Mouse (Mus musculus) CH12.LX (cell line): ENCODE data around the gene Pnpla2. TPM values are rescaled to one million over a fixed set of nuclear protein-coding genes. Genes with fewer than 3 reads are reported as not detected.

Source experiments
- DNase-seq: peaks from one replicate; pipeline ENCODE4 v3.0.0-alpha.2; 2013; ENCODE audit errors: extremely low read depth
- H3K27ac ChIP-seq: 2 replicates; pipeline ENCODE4 v1.5.1; 2012; ENCODE audit warnings: low read depth, mild to moderate bottlenecking, control low read depth, moderate library complexity; ENCODE audit not compliant: insufficient read depth
- H3K27me3 ChIP-seq: replicated peaks from 2 replicates; pipeline ENCODE3; 2012; ENCODE audit warnings: inconsistent platforms
- H3K36me3 ChIP-seq, 2 experiments: replicated peaks in 1 of 2; 2 replicates each; pipeline versions ENCODE3 to v1.6.1; 2012; ENCODE audit warnings: inconsistent platforms in 1 of 2, low read length in 1 of 2, mild to moderate bottlenecking in 1 of 2, mixed read lengths in 1 of 2, moderate library complexity in 1 of 2; ENCODE audit not compliant: control insufficient read depth in 1 of 2, insufficient read depth in 1 of 2
- H3K4me1 ChIP-seq, 2 experiments: 2 replicates each; pipeline ENCODE4 v1.6.1; 2012; ENCODE audit warnings: inconsistent platforms in 1 of 2, moderate library complexity in 1 of 2; ENCODE audit not compliant: insufficient read depth in 2 of 2, control insufficient read depth in 1 of 2
- H3K4me2 ChIP-seq: 2 replicates; pipeline ENCODE4 v1.6.1; 2012; ENCODE audit warnings: low read depth, mild to moderate bottlenecking, control low read depth; ENCODE audit not compliant: poor library complexity, insufficient read depth, severe bottlenecking
- H3K4me3 ChIP-seq, 3 experiments: fragments of 150-350 bp in 1 of 3; sonication (generic) in 1 of 3; replicated peaks in 1 of 3; 2 replicates each; pipeline versions ENCODE3 to v1.5.1; 2011 to 2012; ENCODE audit warnings: low read depth in 2 of 3, low read length in 2 of 3, mild to moderate bottlenecking in 2 of 3, moderate library complexity in 2 of 3, control low read depth in 1 of 3, improper control_type of control experiment in 1 of 3, inconsistent platforms in 1 of 3, mixed read lengths in 1 of 3; ENCODE audit not compliant: poor library complexity in 1 of 3
- H3K79me2 ChIP-seq: replicated peaks from 2 replicates; pipeline ENCODE4 v1.6.1; 2012; ENCODE audit warnings: mild to moderate bottlenecking, moderate library complexity; ENCODE audit not compliant: control insufficient read depth, poor library complexity, insufficient read depth, severe bottlenecking; ENCODE audit errors: extremely low read depth
- H3K9ac ChIP-seq: 2 replicates; pipeline ENCODE4 v1.6.1; 2012; ENCODE audit warnings: low read depth, mild to moderate bottlenecking, control low read depth, moderate library complexity; ENCODE audit not compliant: insufficient read depth
- H3K9me3 ChIP-seq: replicated peaks from 2 replicates; pipeline ENCODE3; 2012; ENCODE audit warnings: low read length, inconsistent platforms, mixed read lengths
- BHLHE40 ChIP-seq: IDR thresholded peaks from 2 replicates; pipeline ENCODE4 v1.6.1; 2011; ENCODE audit warnings: mild to moderate bottlenecking, low read depth, low read length, improper control_type of control experiment
- CHD2 ChIP-seq: IDR thresholded peaks from 2 replicates; pipeline ENCODE4 v1.6.1; 2011; ENCODE audit warnings: low read length, improper control_type of control experiment
- CTCF ChIP-seq, 2 experiments: IDR thresholded peaks in 1 of 2; conservative IDR thresholded peaks in 1 of 2; 2 replicates each; pipeline ENCODE4 v1.5.1; 2011 to 2012; ENCODE audit warnings: low read depth in 2 of 2, low read length in 2 of 2, improper control_type of control experiment in 1 of 2, inconsistent platforms in 1 of 2, mild to moderate bottlenecking in 1 of 2, moderate library complexity in 1 of 2
- HCFC1 ChIP-seq: IDR thresholded peaks from 2 replicates; pipeline ENCODE4 v1.6.1; 2012; ENCODE audit warnings: low read depth, mild to moderate bottlenecking, inconsistent platforms, low read length, improper control_type of control experiment
- IRF4 ChIP-seq: IDR thresholded peaks from 2 replicates; pipeline ENCODE4 v1.6.1; 2014; ENCODE audit warnings: low read depth, mild to moderate bottlenecking, inconsistent platforms, low read length, improper control_type of control experiment
- MAX ChIP-seq: IDR thresholded peaks from 2 replicates; pipeline ENCODE4 v1.6.1; 2011; ENCODE audit warnings: low read length, improper control_type of control experiment
- MEF2A ChIP-seq: IDR thresholded peaks from 2 replicates; pipeline ENCODE4 v1.6.1; 2014; ENCODE audit warnings: low read depth, mild to moderate bottlenecking, inconsistent platforms, low read length, improper control_type of control experiment, borderline replicate concordance
- MXI1 ChIP-seq: IDR thresholded peaks from 2 replicates; pipeline ENCODE4 v1.6.1; 2011; ENCODE audit warnings: mild to moderate bottlenecking, low read depth, low read length, improper control_type of control experiment
- POLR2A ChIP-seq: IDR thresholded peaks from 2 replicates; pipeline ENCODE4 v1.6.1; 2011; ENCODE audit warnings: low read depth, mild to moderate bottlenecking, improper control_type of control experiment, low read length
- POLR2AphosphoS2 ChIP-seq: IDR thresholded peaks from 2 replicates; pipeline ENCODE4 v1.6.1; 2011; ENCODE audit warnings: low read depth, low read length, improper control_type of control experiment
- SIN3A ChIP-seq: IDR thresholded peaks from 2 replicates; pipeline ENCODE4 v1.6.1; 2012; ENCODE audit warnings: low read length, improper control_type of control experiment, inconsistent platforms
- ZKSCAN1 ChIP-seq: IDR thresholded peaks from 2 replicates; pipeline ENCODE4 v1.6.1; 2012; ENCODE audit warnings: low read depth, inconsistent platforms, low read length, improper control_type of control experiment, borderline replicate concordance
- dilution Hi-C: fragments of 300-500 bp; cut with MboI; formaldehyde crosslinking; loops from 2 replicates; pipeline ENCODE4 v1.14.3; 2020; ENCODE audit warnings: low sequenced_read_pairs; ENCODE audit not compliant: extremely low pct_unique_long_range_greater_than_20kb, extremely low pct_ligation_motif_present
- in situ Hi-C: fragments of 300-500 bp; cut with MboI; formaldehyde crosslinking; loops from 3 replicates; pipeline ENCODE4 v1.14.3; 2019; ENCODE audit warnings: low sequenced_read_pairs, low pct_ligation_motif_present, low pct_unique_long_range_greater_than_20kb, mixed read lengths
- polyA plus RNA-seq: library from polyadenylated mRNA; unstranded; fragments of >175 nt; gene quantifications from 2 replicates; pipeline ENCODE4 v1.2.1, GENCODE M21; 2012; ENCODE audit warnings: low read depth; ENCODE audit not compliant: insufficient read length
- total RNA-seq, 2 experiments: library from RNA; depleted of rRNA; stranded (reverse); fragments of 300-350 nt in 1 of 2; fragments of >200 nt in 1 of 2; gene quantifications; 2 replicates each; pipeline ENCODE4 v1.2.3; 2012 to 2014

Pnpla2 gene
- total and polyA plus RNA-seq, 3 experiments: 2.8 to 29.6 (median 11.7) TPM

DNA sequence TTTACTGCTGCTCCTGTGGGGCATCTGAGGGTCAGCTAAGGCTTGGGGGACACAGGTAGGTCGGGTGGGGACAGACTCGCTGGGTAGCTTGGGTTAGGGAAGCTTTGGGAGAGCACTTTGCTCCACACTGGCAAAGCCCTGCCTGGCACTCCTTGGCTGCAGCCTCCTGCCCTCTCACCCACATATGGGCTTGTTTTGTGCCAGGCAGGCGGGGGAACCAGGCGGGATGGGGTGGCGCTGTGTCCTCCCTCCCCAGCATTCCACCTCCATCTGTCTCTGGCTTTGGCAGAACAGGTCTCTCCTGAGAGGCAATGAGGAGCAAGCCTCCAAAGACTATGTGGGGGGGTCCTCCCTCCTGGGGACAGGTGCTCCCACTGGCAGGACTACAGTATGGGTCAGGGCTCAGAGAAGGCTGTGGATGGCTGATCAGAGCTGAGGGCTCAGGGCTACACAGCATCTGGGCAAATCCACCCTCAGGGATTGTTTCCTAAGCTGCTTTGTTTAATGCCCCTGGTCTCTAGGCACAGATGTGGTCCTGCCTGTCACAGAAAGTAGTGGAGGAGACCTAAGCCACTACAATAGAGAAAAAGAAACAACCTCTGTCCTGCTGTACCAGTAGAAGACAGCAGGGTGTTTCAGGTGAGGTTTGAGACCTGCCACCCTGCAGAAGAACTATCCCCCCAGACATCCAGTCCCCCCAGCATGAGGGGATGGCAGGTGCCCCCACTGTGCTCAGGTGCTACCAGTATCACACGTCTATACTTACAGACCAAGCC is 22.1 kb upstream of the Pnpla2 start:
- H3K27me3 ChIP-seq: no peaks in the 10 kb centered on the region
- H3K9ac ChIP-seq: no peak overlapping the region
- H3K4me2 ChIP-seq: no peak overlapping the region
- TF ChIP-seq ZKSCAN1 (no peak), IRF4 (no peak), BHLHE40 (no peak)
- H3K79me2 ChIP-seq: peaks cover 12% of the 10 kb centered on the region
- peaks cover 41 to 53% of the 10 kb centered on the region in 2 experiments for H3K36me3 ChIP-seq
- DNase-seq: no peak
- H3K4me3 ChIP-seq: no peak overlapping the region
- in situ Hi-C loops (no loop called here), dilution Hi-C loops (no loop called here)
- H3K4me1 ChIP-seq: peaks cover 17 to 32% of the 10 kb centered on the region in 2 experiments
- no peaks in the 10 kb centered on the region for H3K9me3 ChIP-seq
- no peak overlapping the region for H3K27ac ChIP-seq

DNA sequence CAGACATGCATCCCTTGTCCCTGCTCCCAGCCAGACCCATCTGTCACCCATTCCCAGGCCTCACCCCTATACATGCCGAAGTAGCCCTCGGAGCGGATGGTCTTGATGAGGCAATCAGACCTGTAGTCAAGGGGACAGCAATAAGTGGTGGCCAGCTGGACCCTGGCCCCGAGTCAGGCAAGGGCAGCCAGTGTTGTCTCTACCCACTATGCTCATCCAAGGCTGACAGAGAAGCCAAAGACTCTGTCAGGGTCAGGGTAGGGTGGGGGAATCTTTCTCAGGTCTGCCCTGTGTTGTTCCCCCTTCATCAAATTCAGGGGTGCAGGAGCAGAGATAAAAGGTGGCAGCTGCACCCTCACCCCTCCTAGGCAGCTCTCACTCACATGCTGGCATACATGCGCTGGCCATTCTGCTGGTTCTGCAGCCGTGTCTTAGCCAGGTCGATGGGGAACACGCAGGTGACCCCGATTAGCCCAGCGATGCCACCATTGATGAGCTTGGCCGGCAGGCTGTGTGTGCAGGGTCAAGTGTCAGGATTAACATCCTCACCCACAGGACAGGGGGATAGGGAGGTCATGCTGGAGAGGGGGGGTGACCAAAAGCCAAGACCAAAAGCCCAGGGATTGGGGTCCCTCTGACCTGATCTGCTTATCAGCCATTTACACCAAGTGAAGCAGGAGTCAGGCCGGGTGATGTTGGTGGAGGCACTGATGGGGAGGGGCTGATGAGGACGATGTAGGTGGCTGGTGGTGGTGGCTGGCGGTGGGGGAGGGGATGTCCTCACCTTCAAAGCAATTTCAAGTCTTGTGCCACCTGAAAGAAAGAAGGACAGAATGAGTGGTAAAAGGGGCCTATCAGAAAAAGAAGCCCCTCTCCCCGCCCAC is 21.2 kb upstream of the Pnpla2 start:
- Histone ChIP-seq H3K27me3 (no peaks in the 10 kb centered on the region), H3K4me3 (peak overlapping the region; percentile 50 to 65 (median 55)), H3K4me1 (peaks cover 17 to 35% of the 10 kb centered on the region in 2 experiments), H3K36me3 (peaks cover 49 to 62% of the 10 kb centered on the region in 2 experiments), H3K4me2 (peak overlapping the region; percentile 92; the same call in 1 of the 2 replicates), H3K9ac (no peak overlapping the region)
- dilution Hi-C loops: no loop called here
- no peak for DNase-seq
- in situ Hi-C loops: no loop called here
- TF ChIP-seq CTCF (conservative IDR thresholded peaks at IDR 0.05 in 1 of 2, IDR thresholded peaks at IDR 0.05 in 1 of 2; ENCODE audit: low read depth in 2 of 2, low read length in 2 of 2) (no peak), MAX (no peak), MEF2A (no peak), POLR2A (no peak), CHD2 (no peak), MXI1 (no peak), POLR2AphosphoS2 (no peak), SIN3A (no peak), HCFC1 (no peak)
- TF ChIP-seq, all 38 proteins: peak for 0
- Histone ChIP-seq H3K79me2 (peaks cover 12% of the 10 kb centered on the region), H3K9me3 (no peaks in the 10 kb centered on the region), H3K27ac (no peak overlapping the region)
